Mouse (Mus musculus) CH12.LX (cell line): ENCODE data around the gene Phc2. TPM values are rescaled to one million over a fixed set of nuclear protein-coding genes. Genes with fewer than 3 reads are reported as not detected.

Source experiments
- DNase-seq: peaks from one replicate; pipeline ENCODE4 v3.0.0-alpha.2; 2013; ENCODE audit errors: extremely low read depth
- H3K27ac ChIP-seq: 2 replicates; pipeline ENCODE4 v1.5.1; 2012; ENCODE audit warnings: low read depth, mild to moderate bottlenecking, control low read depth, moderate library complexity; ENCODE audit not compliant: insufficient read depth
- H3K27me3 ChIP-seq: replicated peaks from 2 replicates; pipeline ENCODE3; 2012; ENCODE audit warnings: inconsistent platforms
- H3K36me3 ChIP-seq, 2 experiments: replicated peaks in 1 of 2; 2 replicates each; pipeline versions ENCODE3 to v1.6.1; 2012; ENCODE audit warnings: inconsistent platforms in 1 of 2, low read length in 1 of 2, mild to moderate bottlenecking in 1 of 2, mixed read lengths in 1 of 2, moderate library complexity in 1 of 2; ENCODE audit not compliant: control insufficient read depth in 1 of 2, insufficient read depth in 1 of 2
- H3K4me1 ChIP-seq, 2 experiments: 2 replicates each; pipeline ENCODE4 v1.6.1; 2012; ENCODE audit warnings: inconsistent platforms in 1 of 2, moderate library complexity in 1 of 2; ENCODE audit not compliant: insufficient read depth in 2 of 2, control insufficient read depth in 1 of 2
- H3K4me2 ChIP-seq: 2 replicates; pipeline ENCODE4 v1.6.1; 2012; ENCODE audit warnings: low read depth, mild to moderate bottlenecking, control low read depth; ENCODE audit not compliant: poor library complexity, insufficient read depth, severe bottlenecking
- H3K4me3 ChIP-seq, 3 experiments: fragments of 150-350 bp in 1 of 3; sonication (generic) in 1 of 3; replicated peaks in 1 of 3; 2 replicates each; pipeline versions ENCODE3 to v1.5.1; 2011 to 2012; ENCODE audit warnings: low read depth in 2 of 3, low read length in 2 of 3, mild to moderate bottlenecking in 2 of 3, moderate library complexity in 2 of 3, control low read depth in 1 of 3, improper control_type of control experiment in 1 of 3, inconsistent platforms in 1 of 3, mixed read lengths in 1 of 3; ENCODE audit not compliant: poor library complexity in 1 of 3
- H3K79me2 ChIP-seq: replicated peaks from 2 replicates; pipeline ENCODE4 v1.6.1; 2012; ENCODE audit warnings: mild to moderate bottlenecking, moderate library complexity; ENCODE audit not compliant: control insufficient read depth, poor library complexity, insufficient read depth, severe bottlenecking; ENCODE audit errors: extremely low read depth
- H3K9ac ChIP-seq: 2 replicates; pipeline ENCODE4 v1.6.1; 2012; ENCODE audit warnings: low read depth, mild to moderate bottlenecking, control low read depth, moderate library complexity; ENCODE audit not compliant: insufficient read depth
- H3K9me3 ChIP-seq: replicated peaks from 2 replicates; pipeline ENCODE3; 2012; ENCODE audit warnings: low read length, inconsistent platforms, mixed read lengths
- CHD2 ChIP-seq: IDR thresholded peaks from 2 replicates; pipeline ENCODE4 v1.6.1; 2011; ENCODE audit warnings: low read length, improper control_type of control experiment
- CTCF ChIP-seq, 2 experiments: IDR thresholded peaks in 1 of 2; conservative IDR thresholded peaks in 1 of 2; 2 replicates each; pipeline ENCODE4 v1.5.1; 2011 to 2012; ENCODE audit warnings: low read depth in 2 of 2, low read length in 2 of 2, improper control_type of control experiment in 1 of 2, inconsistent platforms in 1 of 2, mild to moderate bottlenecking in 1 of 2, moderate library complexity in 1 of 2
- ELF1 ChIP-seq: IDR thresholded peaks from 2 replicates; pipeline ENCODE4 v1.6.1; 2014; ENCODE audit warnings: low read depth, mild to moderate bottlenecking, inconsistent platforms, low read length, improper control_type of control experiment
- EP300 ChIP-seq: IDR thresholded peaks from 2 replicates; pipeline ENCODE4 v1.6.1; 2011; ENCODE audit warnings: low read length, improper control_type of control experiment
- ETS1 ChIP-seq: conservative IDR thresholded peaks from 2 replicates; pipeline ENCODE4 v1.6.1; 2012; ENCODE audit warnings: low read depth, mild to moderate bottlenecking, inconsistent platforms, low read length, improper control_type of control experiment, moderate library complexity
- GABPA ChIP-seq: IDR thresholded peaks from 2 replicates; pipeline ENCODE4 v1.6.1; 2012; ENCODE audit warnings: low read depth, low read length, improper control_type of control experiment, inconsistent platforms; ENCODE audit not compliant: insufficient replicate concordance
- HCFC1 ChIP-seq: IDR thresholded peaks from 2 replicates; pipeline ENCODE4 v1.6.1; 2012; ENCODE audit warnings: low read depth, mild to moderate bottlenecking, inconsistent platforms, low read length, improper control_type of control experiment
- JUN ChIP-seq: IDR thresholded peaks from 2 replicates; pipeline ENCODE4 v1.6.1; 2011; ENCODE audit warnings: low read depth, mild to moderate bottlenecking, low read length, improper control_type of control experiment, moderate library complexity; ENCODE audit not compliant: insufficient read depth
- KAT2A ChIP-seq: IDR thresholded peaks from 2 replicates; pipeline ENCODE4 v1.6.1; 2012; ENCODE audit warnings: low read length, improper control_type of control experiment, inconsistent platforms; ENCODE audit not compliant: insufficient replicate concordance
- MAFK ChIP-seq: IDR thresholded peaks from 2 replicates; pipeline ENCODE4 v1.6.1; 2011; ENCODE audit warnings: low read length, improper control_type of control experiment; ENCODE audit not compliant: insufficient replicate concordance
- MAZ ChIP-seq: IDR thresholded peaks from 2 replicates; pipeline ENCODE4 v1.6.1; 2012; ENCODE audit warnings: low read depth, mild to moderate bottlenecking, inconsistent platforms, low read length, improper control_type of control experiment, moderate library complexity
- MXI1 ChIP-seq: IDR thresholded peaks from 2 replicates; pipeline ENCODE4 v1.6.1; 2011; ENCODE audit warnings: mild to moderate bottlenecking, low read depth, low read length, improper control_type of control experiment
- MYC ChIP-seq: IDR thresholded peaks from 2 replicates; pipeline ENCODE4 v1.6.1; 2011; ENCODE audit warnings: low read depth, mild to moderate bottlenecking, improper control_type of control experiment, low read length
- NELFE ChIP-seq: IDR thresholded peaks from 2 replicates; pipeline ENCODE4 v1.6.1; 2011; ENCODE audit warnings: low read depth, low read length, improper control_type of control experiment
- NRF1 ChIP-seq: IDR thresholded peaks from 2 replicates; pipeline ENCODE4 v1.6.1; 2014; ENCODE audit warnings: low read depth, mild to moderate bottlenecking, inconsistent platforms, low read length, improper control_type of control experiment, moderate library complexity
- PAX5 ChIP-seq: IDR thresholded peaks from 2 replicates; pipeline ENCODE4 v1.6.1; 2012; ENCODE audit warnings: low read length, inconsistent platforms, mixed read lengths
- POLR2AphosphoS2 ChIP-seq: IDR thresholded peaks from 2 replicates; pipeline ENCODE4 v1.6.1; 2011; ENCODE audit warnings: low read depth, low read length, improper control_type of control experiment
- RAD21 ChIP-seq: IDR thresholded peaks from 2 replicates; pipeline ENCODE4 v1.6.1; 2011; ENCODE audit warnings: low read depth, mild to moderate bottlenecking, low read length, improper control_type of control experiment, moderate library complexity
- SIN3A ChIP-seq: IDR thresholded peaks from 2 replicates; pipeline ENCODE4 v1.6.1; 2012; ENCODE audit warnings: low read length, improper control_type of control experiment, inconsistent platforms
- SMC3 ChIP-seq: IDR thresholded peaks from 2 replicates; pipeline ENCODE4 v1.6.1; 2011; ENCODE audit warnings: low read depth, low read length, improper control_type of control experiment
- TBP ChIP-seq: conservative IDR thresholded peaks from 2 replicates; pipeline ENCODE4 v1.6.1; 2011; ENCODE audit warnings: low read depth, low read length, improper control_type of control experiment
- TCF12 ChIP-seq: IDR thresholded peaks from 2 replicates; pipeline ENCODE4 v1.6.1; 2014; ENCODE audit warnings: low read depth, mild to moderate bottlenecking, inconsistent platforms, low read length, improper control_type of control experiment
- UBTF ChIP-seq: IDR thresholded peaks from 2 replicates; pipeline ENCODE4 v1.6.1; 2012; ENCODE audit warnings: low read depth, mild to moderate bottlenecking, inconsistent platforms, low read length, improper control_type of control experiment, moderate library complexity
- USF1 ChIP-seq: IDR thresholded peaks from 2 replicates; pipeline ENCODE4 v1.6.1; 2014; ENCODE audit warnings: low read depth, mild to moderate bottlenecking, inconsistent platforms, low read length, improper control_type of control experiment
- USF2 ChIP-seq: conservative IDR thresholded peaks from 2 replicates; pipeline ENCODE4 v1.6.1; 2011; ENCODE audit warnings: low read depth, low read length, improper control_type of control experiment
- ZC3H11A ChIP-seq: IDR thresholded peaks from 2 replicates; pipeline ENCODE4 v1.6.1; 2012; ENCODE audit warnings: low read depth, mild to moderate bottlenecking, inconsistent platforms, low read length, improper control_type of control experiment
- ZKSCAN1 ChIP-seq: IDR thresholded peaks from 2 replicates; pipeline ENCODE4 v1.6.1; 2012; ENCODE audit warnings: low read depth, inconsistent platforms, low read length, improper control_type of control experiment, borderline replicate concordance
- ZNF384 ChIP-seq: IDR thresholded peaks from 2 replicates; pipeline ENCODE4 v1.6.1; 2012; ENCODE audit warnings: low read depth, low read length, improper control_type of control experiment, inconsistent platforms
- dilution Hi-C: fragments of 300-500 bp; cut with MboI; formaldehyde crosslinking; loops from 2 replicates; pipeline ENCODE4 v1.14.3; 2020; ENCODE audit warnings: low sequenced_read_pairs; ENCODE audit not compliant: extremely low pct_unique_long_range_greater_than_20kb, extremely low pct_ligation_motif_present
- in situ Hi-C: fragments of 300-500 bp; cut with MboI; formaldehyde crosslinking; loops from 3 replicates; pipeline ENCODE4 v1.14.3; 2019; ENCODE audit warnings: low sequenced_read_pairs, low pct_ligation_motif_present, low pct_unique_long_range_greater_than_20kb, mixed read lengths
- polyA plus RNA-seq: library from polyadenylated mRNA; unstranded; fragments of >175 nt; gene quantifications from 2 replicates; pipeline ENCODE4 v1.2.1, GENCODE M21; 2012; ENCODE audit warnings: low read depth; ENCODE audit not compliant: insufficient read length
- total RNA-seq, 2 experiments: library from RNA; depleted of rRNA; stranded (reverse); fragments of 300-350 nt in 1 of 2; fragments of >200 nt in 1 of 2; gene quantifications; 2 replicates each; pipeline ENCODE4 v1.2.3; 2012 to 2014

The Phc2 gene
- total and polyA plus RNA-seq, 3 experiments = 24.1 to 53.2 (median 29.6) TPM

DNA sequence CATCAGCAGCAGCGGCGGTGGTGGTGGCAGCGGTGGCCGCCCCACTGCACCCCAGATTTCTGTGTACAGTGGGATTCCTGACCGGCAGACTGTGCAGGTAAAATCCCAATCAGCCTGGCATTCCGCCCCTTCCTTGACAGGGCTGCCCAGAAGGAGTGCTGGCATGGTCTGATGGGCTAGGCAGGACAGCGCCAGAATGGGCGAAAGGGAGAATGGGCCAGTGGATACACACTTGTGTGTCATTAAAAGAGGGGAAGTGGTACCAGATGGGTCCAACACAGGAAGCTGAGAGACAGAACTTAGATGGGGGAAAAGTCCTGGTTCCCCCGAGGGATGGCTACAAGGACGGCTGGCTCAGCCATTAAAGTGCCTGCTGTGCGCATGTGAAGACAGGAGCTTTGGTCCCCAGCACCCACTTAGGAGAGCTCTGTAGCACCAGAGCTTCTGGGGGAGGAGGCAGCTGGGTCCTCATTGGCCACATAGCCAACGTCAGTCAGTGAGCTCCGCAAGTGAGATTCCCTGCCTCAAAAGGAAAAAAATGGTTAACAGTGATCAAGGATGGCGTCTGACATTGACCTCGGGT, 50.7 kb downstream of the Phc2 start (continued):
- TF ChIP-seq SMC3 (no peak; the same call in 1 of the 2 replicates), RAD21 (no peak), MAFK (no peak), ZC3H11A (no peak), EP300 (peak; percentile 86), SIN3A (0 out of 2 replicates have a peak, but pooled peaks have one; percentile 47), NRF1 (no peak), KAT2A (no peak), MXI1 (no peak), ZNF384 (peak; percentile 26; the same call in 1 of the 2 replicates), USF2 (no peak), ZKSCAN1 (no peak), MYC (no peak)

DNA sequence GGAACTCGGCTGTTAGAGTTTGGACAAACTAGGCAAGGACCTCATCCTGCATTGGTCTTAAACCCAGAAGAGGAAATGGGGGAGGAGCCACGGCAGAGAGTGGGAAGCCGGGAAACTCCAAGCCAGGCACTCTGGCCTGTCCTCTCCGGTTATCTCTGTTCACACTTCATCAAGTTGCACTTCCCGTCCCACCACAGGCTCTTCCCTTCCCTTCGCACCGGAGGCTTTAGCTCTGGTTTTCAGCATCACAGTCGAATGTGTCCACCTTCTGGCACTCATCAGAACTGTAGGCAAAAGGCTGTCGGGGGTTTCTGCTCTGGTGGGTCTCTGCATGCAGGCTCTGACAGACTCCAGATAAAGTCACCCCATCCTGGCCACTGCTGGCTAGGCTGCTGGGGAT, 52.1 kb downstream of the Phc2 start:
- DNase-seq = peak; percentile 81
- Histone ChIP-seq H3K27me3 (no peaks in the 10 kb centered on the region), H3K79me2 (no peaks in the 10 kb centered on the region), H3K27ac (no peak overlapping the region), H3K4me1 (peaks cover 24 to 54% of the 10 kb centered on the region in 2 experiments), H3K4me3 (no peak overlapping the region), H3K9me3 (no peaks in the 10 kb centered on the region), H3K36me3 (peaks cover 0 to 8% of the 10 kb centered on the region in 2 experiments), H3K9ac (no peak overlapping the region), H3K4me2 (no peak overlapping the region)
- dilution Hi-C loops (no loop called here), in situ Hi-C loops (loop anchor here (5.0 kb wide), 1 partner anchor 94 kb away; the partner anchor contains the start of gene Zscan20)
- TF ChIP-seq KAT2A (no peak), SMC3 (peak; percentile 89), ELF1 (peak; percentile 53; the same call in 1 of the 2 replicates), ZKSCAN1 (no peak), UBTF (no peak), POLR2AphosphoS2 (no peak), NELFE (no peak; the same call in 1 of the 2 replicates), MAZ (no peak), SIN3A (no peak), TBP (no peak), TCF12 (0 out of 2 replicates have a peak, but pooled peaks have one; percentile 28), RAD21 (peak; percentile 87), ZC3H11A (peak; percentile 73; the same call in 1 of the 2 replicates), USF1 (no peak), EP300 (no peak), GABPA (no peak), ZNF384 (no peak), PAX5 (no peak), HCFC1 (no peak), ETS1 (no peak), CTCF (conservative IDR thresholded peaks at IDR 0.05 in 1 of 2, IDR thresholded peaks at IDR 0.05 in 1 of 2; ENCODE audit: low read depth in 2 of 2, low read length in 2 of 2) (peak; percentile 23 to 82; a peak in 2 of 4 replicates), JUN (no peak), CHD2 (no peak)
